Mouse (Mus musculus): ENCODE measurements around the gene Slc30a5.

Slc30a5 gene

DNA sequence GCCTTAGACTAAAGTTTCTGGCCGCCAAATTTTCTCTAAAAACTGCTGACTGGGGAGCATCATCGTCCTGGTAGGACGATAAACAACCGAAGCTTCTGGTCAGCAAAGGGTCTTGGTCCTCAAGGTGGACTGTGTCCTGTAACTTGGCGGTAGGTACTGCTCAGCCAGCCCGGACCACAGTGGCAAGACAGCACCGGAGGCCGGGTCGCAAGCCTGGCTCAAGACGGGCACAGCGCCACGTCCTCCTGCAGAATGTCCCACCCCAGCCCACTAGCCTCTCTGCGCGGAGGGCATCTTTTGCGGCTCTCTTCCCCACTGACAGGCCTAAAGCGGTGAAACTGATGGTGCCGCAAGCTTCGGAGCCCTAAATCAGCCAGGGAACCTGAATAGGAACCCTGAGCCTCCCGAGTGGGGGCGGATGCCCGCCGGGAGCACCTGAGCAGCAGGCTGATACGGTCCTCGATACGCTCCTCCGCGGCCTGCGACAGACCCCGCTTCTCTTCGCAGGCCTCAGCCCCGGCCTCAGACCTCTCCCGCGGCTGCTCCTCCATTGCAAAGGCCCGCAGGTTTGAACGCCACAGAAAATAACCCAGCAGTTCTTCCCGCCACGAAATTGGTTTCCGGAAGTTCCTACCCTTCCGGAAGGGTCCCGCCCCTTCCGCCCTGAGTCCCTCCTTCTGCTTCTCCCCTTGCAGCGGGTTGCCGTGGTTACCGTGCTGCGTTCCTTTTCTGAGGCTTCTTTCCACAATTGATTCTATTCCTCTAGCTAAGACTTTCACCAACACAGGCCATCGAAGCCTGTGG is 57.8 kb downstream of the Slc30a5 start, which contains the start of gene Cenph:
Cenph (minus strand) TSS at position 648 of the 804 bp plus-strand sequence.
- DNase-seq (ENCODE audit: low read depth, low spot score), result peak; percentile 81

DNA sequence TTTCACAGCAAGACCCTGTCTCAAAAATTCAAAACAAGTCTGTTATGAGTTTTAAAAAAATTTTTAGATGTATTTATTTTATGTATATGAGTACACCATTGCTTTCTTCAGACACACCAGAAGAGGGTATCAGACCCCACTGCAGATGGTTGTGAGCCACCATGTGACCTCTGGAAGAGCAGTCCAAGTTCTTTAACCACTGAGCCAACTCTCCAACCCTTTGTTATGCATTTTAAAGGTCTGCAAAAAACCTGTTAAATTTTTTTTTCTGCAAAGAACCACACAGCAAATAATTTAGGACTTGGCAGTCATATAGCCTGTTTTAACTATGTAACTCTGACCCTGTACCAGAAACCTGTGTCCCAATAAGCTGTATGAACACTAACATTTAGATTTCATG is 58.5 kb downstream of the Slc30a5 start:
- no peak for DNase-seq (ENCODE audit: low read depth, low spot score)

DNA sequence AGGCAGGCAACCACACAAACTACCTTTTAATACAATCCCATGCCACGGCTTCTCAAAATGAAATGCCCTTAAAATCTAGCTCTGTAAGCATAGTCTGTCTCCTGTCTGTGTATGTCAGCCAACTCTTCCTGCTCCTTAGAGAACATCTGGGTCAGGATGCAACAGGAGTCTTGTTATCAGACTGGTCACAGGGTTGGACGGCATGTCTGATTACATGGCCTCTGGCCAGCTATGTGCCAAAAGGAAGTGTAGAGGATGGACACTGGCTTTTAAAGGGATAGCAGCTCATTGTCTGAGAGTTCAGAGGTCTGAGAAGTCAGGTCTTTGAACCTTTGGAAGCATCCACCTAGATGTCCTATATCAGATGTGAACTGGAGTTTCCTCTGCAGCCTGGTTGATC is 77.9 kb downstream of the Slc30a5 start:
- no peak for DNase-seq (ENCODE audit: low read depth, low spot score)

DNA sequence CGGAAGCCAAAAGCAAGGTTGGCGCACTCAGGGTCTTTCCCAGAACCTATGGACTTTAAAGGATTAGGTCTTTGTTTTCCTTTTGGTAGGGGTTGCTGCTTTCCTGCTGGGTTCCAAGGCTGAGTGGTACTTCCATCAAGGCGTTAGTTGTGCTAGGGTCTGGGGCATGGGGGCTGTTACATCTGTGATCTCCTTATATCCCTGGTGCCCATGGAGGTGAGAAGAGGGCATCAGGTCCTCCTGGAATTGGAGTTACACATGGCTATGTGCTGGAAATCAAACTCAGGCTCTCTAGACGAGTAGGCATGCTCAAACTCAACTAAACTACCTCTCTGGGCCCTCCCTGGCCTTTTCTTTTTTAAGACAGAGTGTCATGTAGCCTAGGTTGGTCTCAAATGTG is 79.0 kb downstream of the Slc30a5 start:
- no peak for DNase-seq (ENCODE audit: low read depth, low spot score)

DNA sequence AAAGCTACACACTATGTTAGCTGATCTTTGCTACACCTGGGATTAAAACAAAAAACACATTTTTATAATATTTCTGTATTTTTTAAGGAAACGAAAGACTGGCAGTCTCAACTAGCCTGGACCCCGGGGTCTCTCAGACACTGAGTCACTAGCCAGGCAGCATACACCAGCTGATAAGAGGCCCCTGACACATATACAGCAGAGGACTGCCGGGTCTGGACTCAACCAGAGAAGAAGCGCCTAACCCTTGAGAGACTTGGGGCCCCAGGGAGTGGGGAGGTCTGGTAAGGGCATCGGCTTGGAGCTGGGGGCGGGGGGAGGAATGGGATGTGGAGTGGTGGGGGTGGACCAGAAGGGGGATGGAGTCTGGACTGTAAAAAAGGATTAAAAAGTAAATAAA is 80.2 kb downstream of the Slc30a5 start:
- no peak for DNase-seq (ENCODE audit: low read depth, low spot score)
